ENCODE assay signal across 8 mouse cellular contexts in the genomic region with DNA sequence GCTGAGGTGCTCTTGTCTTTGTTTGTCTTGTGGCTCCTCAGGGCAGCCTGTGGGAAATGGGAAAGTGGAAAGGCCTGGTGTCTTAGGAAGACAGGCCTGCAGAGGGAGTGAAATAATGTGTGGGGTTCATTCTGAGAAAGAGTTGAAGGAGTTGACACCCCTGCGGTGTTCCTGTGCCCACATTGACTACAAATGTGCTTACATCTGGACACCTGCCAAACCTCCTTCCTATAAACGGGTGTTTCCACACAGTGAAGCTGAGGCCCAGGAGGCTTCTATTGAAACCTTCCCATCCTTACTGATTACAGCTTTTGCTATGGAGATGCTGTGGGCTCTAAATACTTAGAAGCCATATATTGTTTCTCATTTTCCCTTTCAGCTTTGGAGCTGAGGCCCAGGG.
DNase-seq lines count a peak whose midpoint lies in the region; ATAC-seq lines count a peak whose summit lies in the region.

No protein-coding gene starts in this region.

- 18% methylated on average over 2 of the region's 2 CpGs for WGBS in heart, embryonic 13.5 days
- WGBS in hindbrain, embryonic 15.5 days: 29% methylated on average over 2 of the region's 2 CpGs
- 18% methylated on average over 2 of the region's 2 CpGs for WGBS in stomach, embryonic 14.5 days

- no peaks in the 10 kb centered on the region for H3K9me3 ChIP-seq in heart, embryonic 13.5 days
- no peaks in the 10 kb centered on the region for H3K9me3 ChIP-seq in hindbrain, embryonic 15.5 days
- H3K9me3 ChIP-seq in stomach, embryonic 14.5 days (ENCODE audit: control insufficient read depth, low read depth, low read length): no peaks in the 10 kb centered on the region

- peaks cover 29% of the 10 kb centered on the region for H3K4me1 ChIP-seq in heart, embryonic 13.5 days
- H3K4me1 ChIP-seq in hindbrain, embryonic 15.5 days (replicated peaks): peaks cover 37% of the 10 kb centered on the region
- peaks cover 29% of the 10 kb centered on the region for H3K4me1 ChIP-seq in stomach, embryonic 14.5 days (ENCODE audit: control insufficient read depth, insufficient read depth, low read length)

- H3K27me3 ChIP-seq in heart, embryonic 13.5 days (replicated peaks): no peaks in the 10 kb centered on the region
- no peaks in the 10 kb centered on the region for H3K27me3 ChIP-seq in hindbrain, embryonic 15.5 days
- H3K27me3 ChIP-seq in stomach, embryonic 14.5 days (ENCODE audit: control insufficient read depth, insufficient read depth, low read length): no peaks in the 10 kb centered on the region

- H3K4me3 ChIP-seq in heart, embryonic 13.5 days: no peak overlapping the region
- no peak overlapping the region for H3K4me3 ChIP-seq in hindbrain, embryonic 15.5 days
- no peak overlapping the region for H3K4me3 ChIP-seq in stomach, embryonic 14.5 days (ENCODE audit: low read depth, low read length)

- DNase-seq in heart, adult 9 months (ENCODE audit: low spot score in 2 of 2): no peak
- peak; percentile 44 to 54 for DNase-seq in right cerebral cortex, postnatal 10 days (ENCODE audit: low spot score in 2 of 2)
- DNase-seq in right cerebral cortex, postnatal 36 days (ENCODE audit: low spot score in 2 of 2): no peak
- no peak for DNase-seq in layer of hippocampus, postnatal 14 days (ENCODE audit: low spot score in 2 of 2)
- DNase-seq in MN1 (ENCODE audit: low spot score): no peak

- H3K9ac ChIP-seq in heart, embryonic 13.5 days: peak overlapping the region; percentile 33; the same call in 1 of the 2 replicates
- no peak overlapping the region for H3K9ac ChIP-seq in hindbrain, embryonic 15.5 days
- no peak overlapping the region for H3K9ac ChIP-seq in stomach, embryonic 14.5 days (replicated peaks; ENCODE audit: low read depth, low read length)

- H3K36me3 ChIP-seq in heart, embryonic 13.5 days: no peaks in the 10 kb centered on the region
- H3K36me3 ChIP-seq in hindbrain, embryonic 15.5 days: no peaks in the 10 kb centered on the region
- H3K36me3 ChIP-seq in stomach, embryonic 14.5 days (ENCODE audit: control insufficient read depth, insufficient read depth, low read length): no peaks in the 10 kb centered on the region

- ATAC-seq in heart, embryonic 13.5 days (ENCODE audit: extremely low read depth, insufficient number of reproducible peaks, low FRiP score, low TSS enrichment): no peak
- peak; percentile 60; the same call in 1 of the 2 replicates for ATAC-seq in hindbrain, embryonic 15.5 days (ENCODE audit: low FRiP score, low read depth)
- no peak for ATAC-seq in stomach, embryonic 14.5 days (ENCODE audit: insufficient number of reproducible peaks, insufficient read depth, low FRiP score, low read depth)

- peak overlapping the region; percentile 20; the same call in 1 of the 2 replicates for H3K27ac ChIP-seq in heart, embryonic 13.5 days (replicated peaks)
- H3K27ac ChIP-seq in hindbrain, embryonic 15.5 days (replicated peaks): peak overlapping the region; percentile 43
- peak overlapping the region; percentile 41; the same call in 1 of the 2 replicates for H3K27ac ChIP-seq in stomach, embryonic 14.5 days (ENCODE audit: low read length)

- H3K4me2 ChIP-seq in heart, embryonic 13.5 days: no peak overlapping the region
- no peak overlapping the region for H3K4me2 ChIP-seq in hindbrain, embryonic 15.5 days
- H3K4me2 ChIP-seq in stomach, embryonic 14.5 days (replicated peaks; ENCODE audit: low read depth, low read length): no peak overlapping the region

Comparison
In these comparisons a context has a peak if more than half of its experiments do, and no peak if none do; other contexts are left out.
1. DNase-seq: peak in right cerebral cortex, postnatal 10 days (2 of 2); none in heart, adult 9 months (0 of 2), right cerebral cortex, postnatal 36 days (0 of 2), layer of hippocampus, postnatal 14 days (0 of 2) and MN1 (single experiment).
2. Peak in every context shown above with its lines, with median percentiles within 50 percentile points of each other: H3K27ac ChIP-seq.